Mouse (Mus musculus) megakaryocyte-erythroid progenitor cell, adult 5 weeks (primary cell): Measurements from ENCODE around the gene Slc7a4. TPM values are rescaled to one million over a fixed set of nuclear protein-coding genes. Genes with fewer than 3 reads are reported as not detected.

Experiments
- polyA plus RNA-seq: library from polyadenylated mRNA; stranded (reverse); fragments of >175 nt; gene quantifications from 2 replicates; pipeline ENCODE4 v1.2.3, GENCODE M21; 2012

The Slc7a4 gene
- polyA plus RNA-seq: 2.7 and 3.6 TPM in 2 replicates

GRCm38 (mm10) chr16:17583064-17583463, at the start of gene Slc7a4:
Gene Slc7a4 (minus strand): TSS chr16:17583214.

DNA sequence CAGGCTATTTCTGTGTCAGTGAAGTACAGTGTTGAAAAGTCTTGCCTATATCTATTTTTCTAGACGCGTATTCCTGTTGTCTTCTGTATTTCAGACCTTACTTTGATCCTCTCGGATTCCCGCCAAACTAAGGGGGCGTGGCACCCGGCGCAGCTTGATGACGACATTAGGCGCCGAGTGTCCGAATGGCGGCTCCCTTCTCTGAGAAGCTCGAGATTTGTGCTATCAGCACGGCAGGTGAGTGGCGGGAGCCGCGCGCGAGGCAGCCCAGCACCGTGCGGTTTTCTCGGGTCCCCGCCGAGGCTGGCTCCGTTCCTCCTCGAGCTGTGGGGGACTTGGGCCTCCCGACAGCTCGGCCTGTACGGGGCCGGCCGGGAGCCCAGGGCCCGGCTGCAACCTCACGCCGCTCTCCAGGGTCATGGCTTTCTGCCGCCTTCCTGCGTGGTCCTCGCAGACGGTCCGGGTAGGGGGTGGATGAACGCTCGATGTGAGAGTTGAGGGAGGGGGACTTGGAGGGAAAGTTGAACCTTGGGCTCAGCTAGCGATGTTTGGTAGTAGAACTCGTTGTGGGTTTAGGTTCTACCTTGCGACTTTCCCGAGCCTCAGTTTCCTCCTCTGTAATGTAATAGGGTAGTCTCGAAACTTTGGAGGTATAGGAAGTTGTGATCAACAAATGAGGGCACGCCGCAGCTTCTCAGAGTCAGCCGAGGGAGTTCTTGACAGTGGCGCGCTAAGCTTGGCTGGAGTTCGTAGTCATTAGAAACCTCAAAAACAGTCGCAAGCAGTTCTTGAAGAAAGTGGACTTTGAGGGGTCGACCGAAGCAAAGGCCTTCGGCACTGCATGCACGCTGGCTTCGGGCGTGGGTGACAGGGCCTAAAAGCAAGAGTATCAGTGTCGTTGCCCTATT, 36.4 kb upstream of the Slc7a4 start, which contains the start of gene Smpd4:
Gene Smpd4, plus strand, starts transcription at position 157 of the 908 bp plus-strand sequence.

DNA sequence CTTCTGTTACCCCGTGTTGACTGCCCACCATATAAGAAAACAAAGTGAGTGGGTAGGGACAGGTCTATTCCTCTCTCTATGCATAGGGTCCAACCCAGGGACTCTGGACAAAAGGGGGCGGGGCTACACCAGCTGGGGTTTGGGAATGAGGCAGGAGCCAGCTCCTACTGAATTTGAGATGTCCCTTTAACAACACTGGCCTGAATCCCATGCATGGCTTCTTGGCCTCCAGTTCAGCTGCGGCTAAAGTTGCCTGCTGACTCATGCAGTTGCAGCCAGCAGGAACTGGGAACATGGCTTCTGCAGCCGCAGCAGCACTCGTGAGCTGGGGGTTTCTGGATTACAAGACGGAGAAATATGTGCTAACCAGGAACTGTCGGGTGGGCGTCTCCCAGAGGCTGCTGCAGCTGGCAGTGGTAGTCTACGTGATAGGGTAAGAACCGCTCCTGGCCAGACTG, 21.2 kb downstream of the Slc7a4 start, which contains the start of gene P2rx6:
Gene P2rx6, plus strand, starts transcription at position 135 of the 458 bp plus-strand sequence.

DNA sequence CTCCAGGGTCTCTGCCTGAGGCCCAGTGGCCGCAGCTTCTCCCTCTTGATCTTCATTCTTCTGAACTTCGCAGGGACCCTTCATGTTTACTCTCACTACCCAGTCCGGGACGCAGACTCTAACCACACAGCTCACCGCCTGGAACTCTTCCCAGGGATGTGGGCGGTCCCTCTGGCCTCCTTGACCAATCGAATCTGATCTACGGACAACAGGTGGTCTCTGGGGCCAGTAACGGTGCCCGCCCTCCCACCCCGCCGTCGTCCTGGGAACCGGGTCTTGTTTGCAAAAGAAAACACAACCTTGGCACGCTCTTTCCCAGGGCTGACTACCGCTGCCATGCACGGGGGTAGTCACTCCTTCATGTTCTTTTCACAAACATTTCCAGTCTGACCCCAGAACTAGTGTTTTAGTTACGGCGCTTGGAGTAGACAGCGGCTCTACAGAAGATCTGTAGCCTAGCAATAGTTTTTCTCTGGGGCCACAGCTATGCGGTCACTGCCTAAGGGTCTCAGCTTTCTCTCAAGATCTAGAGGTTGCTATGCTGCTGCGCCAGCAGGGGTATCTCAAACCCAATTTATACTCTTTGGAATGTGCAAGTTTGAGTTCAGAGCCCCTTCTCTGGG, 21.8 kb downstream of the Slc7a4 start, which contains the start of gene Lrrc74b:
Gene Lrrc74b, minus strand, starts transcription at position 120 of the 623 bp plus-strand sequence.

GRCm38 (mm10) chr16:17530640-17531288, 52.2 kb downstream of the Slc7a4 start, which contains the start of gene Thap7:
Gene Thap7 (minus strand): TSS chr16:17531136.

Other genes starting within 250 kb of the Slc7a4 start
- 3.4 and 4.4 TPM in 2 replicates for gene Snap29, start 177.2 kb downstream of the Slc7a4 start, polyA plus RNA-seq
- gene Pi4ka, start 176.9 kb downstream of the Slc7a4 start, polyA plus RNA-seq: 25.8 and 26.5 TPM in 2 replicates
- 23.0 and 23.5 TPM in 2 replicates for gene Crkl, start 131.2 kb downstream of the Slc7a4 start, polyA plus RNA-seq
- gene Aifm3, start 93.6 kb downstream of the Slc7a4 start, polyA plus RNA-seq: 0.02 and 0.09 TPM in 2 replicates
- gene Lztr1, start 74.5 kb downstream of the Slc7a4 start, polyA plus RNA-seq: 38.5 and 42.1 TPM in 2 replicates
- 117 and 148 TPM in 2 replicates for gene Thap7, start 52.1 kb downstream of the Slc7a4 start, polyA plus RNA-seq
- gene Lrrc74b, start 22.0 kb downstream of the Slc7a4 start, polyA plus RNA-seq: not detected in 2 replicates
- 0.03 TPM in 1 of 2 replicates, not detected in the other for gene P2rx6, start 21.3 kb downstream of the Slc7a4 start, polyA plus RNA-seq
- 17.5 and 23.1 TPM in 2 replicates for gene Smpd4, start 36.1 kb upstream of the Slc7a4 start, polyA plus RNA-seq
- gene Ccdc74a, start 63.3 kb upstream of the Slc7a4 start, polyA plus RNA-seq: 2.5 and 3.0 TPM in 2 replicates
- gene Med15, start 149.7 kb upstream of the Slc7a4 start, polyA plus RNA-seq: 181 and 185 TPM in 2 replicates
- gene Klhl22, start 176.4 kb upstream of the Slc7a4 start, polyA plus RNA-seq: 23.5 and 34.0 TPM in 2 replicates
- gene Scarf2, start 214.1 kb upstream of the Slc7a4 start, polyA plus RNA-seq: 0.68 and 1.5 TPM in 2 replicates
- not detected in 2 replicates for gene B830017H08Rik, start 249.9 kb upstream of the Slc7a4 start, polyA plus RNA-seq